Mouse (Mus musculus): ENCODE measurements around the gene D2hgdh.
"Not testable (repeated sequence)": the region's sequence is repeated elsewhere in the genome, so short reads cannot be mapped to it uniquely, and the experiment has no call there.

D2hgdh gene

GRCm38 (mm10) chr1:93826540-93826835, 1.8 kb downstream of the D2hgdh start:
- no peak for ATAC-seq (ENCODE audit: low TSS enrichment)

GRCm38 (mm10) chr1:93832754-93833360, 8.1 kb downstream of the D2hgdh start:
- ATAC-seq (ENCODE audit: low TSS enrichment) = peak; percentile 91

- no peak for ATAC-seq (ENCODE audit: low TSS enrichment)
Measured at GRCm38 (mm10) chr1:93834671-93835150, 10.0 kb downstream of the D2hgdh start.

- no peak for ATAC-seq (ENCODE audit: low TSS enrichment)
Measured at GRCm38 (mm10) chr1:93835211-93835610, 10.5 kb downstream of the D2hgdh start.

- peak; percentile 63 for ATAC-seq (ENCODE audit: low TSS enrichment)
Measured at GRCm38 (mm10) chr1:93835876-93836531, 11.3 kb downstream of the D2hgdh start.

GRCm38 (mm10) chr1:93836532-93836913, 11.8 kb downstream of the D2hgdh start:
- ATAC-seq (ENCODE audit: low TSS enrichment) = no peak

- no peak for ATAC-seq (ENCODE audit: low TSS enrichment)
Measured at GRCm38 (mm10) chr1:93837335-93837734, 12.6 kb downstream of the D2hgdh start.

- ATAC-seq (ENCODE audit: low TSS enrichment) = not testable (repeated sequence)
Measured at GRCm38 (mm10) chr1:93838569-93838968, 13.9 kb downstream of the D2hgdh start.

GRCm38 (mm10) chr1:93845766-93846366, 21.2 kb downstream of the D2hgdh start:
- ATAC-seq (ENCODE audit: low TSS enrichment) = peak; percentile 100

- not testable (repeated sequence) for ATAC-seq (ENCODE audit: low TSS enrichment)
Measured at GRCm38 (mm10) chr1:93855790-93856189, 31.1 kb downstream of the D2hgdh start.

GRCm38 (mm10) chr1:93857370-93857769, 32.7 kb downstream of the D2hgdh start:
- ATAC-seq (ENCODE audit: low TSS enrichment) = no peak

- no peak for ATAC-seq (ENCODE audit: low TSS enrichment)
Measured at GRCm38 (mm10) chr1:93857991-93858390, 33.3 kb downstream of the D2hgdh start.

- no peak for ATAC-seq (ENCODE audit: low TSS enrichment)
Measured at GRCm38 (mm10) chr1:93859619-93860018, 34.9 kb downstream of the D2hgdh start.

GRCm38 (mm10) chr1:93861048-93861447, 36.3 kb downstream of the D2hgdh start, which contains the start of gene Gal3st2:
Gene Gal3st2 (plus strand): TSS chr1:93861306.
- not testable (repeated sequence) for ATAC-seq (ENCODE audit: low TSS enrichment)

GRCm38 (mm10) chr1:93871594-93872105, 46.9 kb downstream of the D2hgdh start:
- ATAC-seq (ENCODE audit: low TSS enrichment) = peak; percentile 69

- ATAC-seq (ENCODE audit: low TSS enrichment) = peak; percentile 92
Measured at GRCm38 (mm10) chr1:93874405-93874804, 49.7 kb downstream of the D2hgdh start.

- ATAC-seq (ENCODE audit: low TSS enrichment) = not testable (repeated sequence)
Measured at GRCm38 (mm10) chr1:93881778-93882177, 57.1 kb downstream of the D2hgdh start.

- ATAC-seq (ENCODE audit: low TSS enrichment) = not testable (repeated sequence)
Measured at GRCm38 (mm10) chr1:93890936-93891335, 66.2 kb downstream of the D2hgdh start.

- peak; percentile 78 for ATAC-seq (ENCODE audit: low TSS enrichment)
Measured at GRCm38 (mm10) chr1:93897395-93897794, 72.7 kb downstream of the D2hgdh start.

- ATAC-seq (ENCODE audit: low TSS enrichment) = not testable (repeated sequence)
Measured at GRCm38 (mm10) chr1:93901291-93901690, 76.6 kb downstream of the D2hgdh start.
